Mouse (Mus musculus): ENCODE measurements around the gene Zfp775.

DNA sequence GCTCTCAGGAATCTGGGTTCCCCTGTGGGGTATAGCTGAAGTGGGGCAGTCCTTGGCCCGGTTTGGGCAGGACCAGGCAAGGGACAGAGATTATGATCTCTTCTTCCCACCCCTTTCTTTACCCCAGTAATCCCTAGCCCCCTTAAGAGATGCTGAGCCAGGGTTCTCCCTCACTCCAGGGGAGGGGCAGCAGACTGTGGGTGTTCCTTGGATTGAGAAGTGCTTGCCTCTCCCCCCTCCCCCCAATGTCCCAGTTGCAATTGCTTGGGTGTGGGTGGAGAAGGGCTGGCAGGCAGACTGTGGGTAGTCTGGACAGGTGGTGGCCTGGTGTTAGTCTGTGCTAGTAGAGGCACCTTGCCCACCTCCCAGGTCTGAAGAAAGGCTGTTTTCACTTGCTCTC lies 6.6 kb upstream of the Zfp775 start:
- TF ChIP-seq MXI1 (IDR thresholded peaks at IDR 0.05; ENCODE audit: low read depth, low read length) (no peak), CTCF (conservative IDR thresholded peaks at IDR 0.05 in 1 of 2, IDR thresholded peaks at IDR 0.05 in 1 of 2; ENCODE audit: low read depth in 2 of 2, low read length in 2 of 2) (no peak)
